Mouse (Mus musculus) olfactory bulb, adult 2 months (tissue): ENCODE measurements at regions not wholly inside any gene's neighbourhood (a gene's known extent, or its start where the extent isn't known, plus 50 kb on each side); places are given as distances from the start of the nearest gene placed in this dataset.

ENCODE experiments used
- H3K27ac ChIP-seq: fragments of 200-500 bp; 2 replicates; pipeline ENCODE4 v1.5.1; 2012; ENCODE audit warnings: low read depth, low read length; ENCODE audit not compliant: insufficient read depth
- H3K4me1 ChIP-seq: fragments of 200-500 bp; 2 replicates; pipeline ENCODE4 v1.6.1; 2012; ENCODE audit warnings: low read length; ENCODE audit not compliant: control insufficient read depth, insufficient read depth
- H3K4me3 ChIP-seq: fragments of 200-500 bp; 2 replicates; pipeline ENCODE4 v1.5.1; 2012; ENCODE audit warnings: mild to moderate bottlenecking, low read depth, low read length, moderate library complexity; ENCODE audit not compliant: insufficient read depth
- CTCF ChIP-seq: fragments of 200-500 bp; IDR thresholded peaks from 2 replicates; pipeline ENCODE4 v1.5.1; 2012; ENCODE audit warnings: low read depth, mild to moderate bottlenecking, low read length, moderate library complexity; ENCODE audit not compliant: insufficient read depth
- POLR2A ChIP-seq: fragments of 200-500 bp; IDR thresholded peaks from 2 replicates; pipeline ENCODE4 v1.6.1; 2012; ENCODE audit warnings: mild to moderate bottlenecking, low read depth, low read length, moderate library complexity; ENCODE audit not compliant: insufficient read depth
- WGBS: fragments of 180-500 bp; shearing (Covaris S2); methylation state at CpG from one replicate; pipeline ENCODE4 v1.1.7; 2018; 5-methylcytosine and 5-hydroxymethylcytosine counted together

DNA sequence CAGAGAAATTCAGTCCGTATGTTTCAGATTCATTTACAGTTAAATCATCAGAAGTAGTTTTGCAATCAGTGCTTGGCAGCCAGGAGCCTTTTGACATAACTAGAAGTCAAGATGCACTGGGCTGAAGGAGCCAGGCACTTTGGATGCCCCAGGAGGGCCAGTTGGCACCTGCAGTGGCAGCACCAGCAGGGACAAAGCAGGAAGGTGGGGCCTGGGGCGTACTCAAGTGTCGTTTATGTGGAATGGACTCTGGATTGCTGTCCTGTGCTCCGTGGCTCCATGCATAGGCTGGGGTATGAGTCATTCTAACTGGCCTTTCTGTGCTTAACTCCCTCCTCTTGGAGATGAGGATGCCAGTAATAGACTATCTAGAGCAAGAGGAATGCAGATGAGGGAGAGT, 186.2 kb upstream of the Klf4 start:
- Histone ChIP-seq H3K27ac (no peak overlapping the region), H3K4me1 (no peaks in the 10 kb centered on the region), H3K4me3 (no peak overlapping the region)
- TF ChIP-seq POLR2A = no peak
- 66% methylated on average over 4 of the region's 4 CpGs for WGBS

- 43% methylated on average over 5 of the region's 5 CpGs for WGBS
- Histone ChIP-seq H3K27ac (no peak overlapping the region), H3K4me1 (no peaks in the 10 kb centered on the region), H3K4me3 (no peak overlapping the region)
- TF ChIP-seq CTCF (no peak), POLR2A (no peak)
Observed at GRCm38 (mm10) chr4:55716161-55716651, 183.9 kb upstream of the Klf4 start.

DNA sequence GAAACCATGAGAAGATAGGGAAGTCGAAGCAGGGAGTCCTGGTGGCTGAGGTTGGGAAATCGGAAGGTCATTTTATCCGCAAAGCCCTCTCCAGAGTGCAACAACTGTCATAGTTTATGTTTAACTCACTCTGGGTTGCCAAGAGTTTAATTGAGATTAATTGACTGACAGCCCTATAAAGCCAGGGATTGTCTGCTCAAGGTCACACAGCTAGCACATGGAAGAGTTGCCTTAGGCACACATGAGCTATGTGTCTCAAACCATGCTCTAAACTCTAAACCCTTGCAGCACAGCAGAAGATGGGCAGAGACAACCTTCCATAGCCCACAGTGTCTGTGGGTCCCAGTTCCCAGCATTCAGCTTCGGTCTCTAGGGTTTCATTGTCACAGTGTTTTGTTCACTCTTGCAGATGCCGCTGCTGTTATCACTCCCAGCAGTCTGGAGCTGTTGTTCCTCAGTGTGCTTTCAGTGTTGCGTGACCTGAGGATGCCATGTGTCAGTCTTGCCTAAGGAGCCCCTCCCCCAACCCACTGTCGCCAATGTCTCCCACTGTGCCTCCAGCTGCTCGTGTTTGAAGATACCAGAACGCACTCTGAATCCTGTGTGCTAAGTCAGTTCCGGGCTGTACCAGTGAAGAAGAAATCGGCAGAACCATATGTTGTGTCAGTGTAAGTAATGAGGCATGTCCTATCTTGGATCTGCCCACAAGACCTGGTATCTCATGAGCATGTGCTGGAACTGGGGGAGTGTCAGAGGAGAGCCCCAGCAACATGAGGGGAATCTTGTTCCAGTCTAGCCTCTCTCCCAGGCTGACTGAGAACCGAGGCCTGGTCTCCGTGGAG, 179.5 kb upstream of the Klf4 start:
- Histone ChIP-seq H3K4me1 (no peaks in the 10 kb centered on the region), H3K4me3 (no peak overlapping the region), H3K27ac (no peak overlapping the region)
- TF ChIP-seq CTCF (no peak), POLR2A (no peak)
- WGBS = 78% methylated on average over 13 of the region's 13 CpGs

DNA sequence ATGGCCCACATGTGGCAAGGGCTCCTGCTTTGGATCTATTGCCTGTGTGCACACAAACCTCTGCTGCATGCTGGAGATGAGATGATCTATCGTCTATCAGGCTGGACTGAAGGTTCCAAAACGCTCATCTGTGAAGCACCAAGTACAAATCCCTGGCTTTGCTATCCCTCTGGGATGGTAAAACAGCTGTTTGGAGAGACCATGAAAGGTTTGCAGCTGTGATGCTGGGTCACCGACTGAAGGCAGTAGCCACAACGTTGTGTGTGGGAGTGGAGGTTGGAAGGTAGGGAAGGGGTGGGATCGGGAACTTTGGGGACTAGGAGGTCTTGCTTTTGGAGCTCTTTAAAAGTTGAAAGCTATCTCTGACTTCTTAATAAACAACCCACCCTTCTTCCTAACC, 178.2 kb upstream of the Klf4 start:
- TF ChIP-seq POLR2A = no peak
- TF ChIP-seq CTCF = no peak
- H3K4me1 ChIP-seq = no peaks in the 10 kb centered on the region

DNA sequence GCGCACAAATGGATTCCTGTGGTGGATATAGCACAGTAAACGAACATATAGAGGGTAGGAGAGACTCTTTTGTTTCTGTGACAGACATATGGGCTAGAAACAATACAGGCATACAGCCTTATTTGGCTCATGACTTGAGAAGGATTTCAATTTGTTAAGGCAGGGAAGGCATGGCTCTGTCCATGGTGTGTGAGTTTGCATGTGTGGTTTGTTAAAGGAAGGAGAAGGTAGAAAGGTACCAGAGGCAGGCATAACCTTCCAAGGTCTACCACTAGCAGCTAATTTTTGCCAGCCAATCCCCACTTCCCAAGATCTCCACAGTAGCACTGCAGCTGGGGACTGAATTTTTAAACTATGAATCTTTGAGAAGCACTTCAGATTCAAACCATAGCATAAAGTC, 176.5 kb upstream of the Klf4 start:
- no peak for TF ChIP-seq POLR2A
- TF ChIP-seq CTCF = no peak
- no peak overlapping the region for H3K4me3 ChIP-seq
- no peaks in the 10 kb centered on the region for H3K4me1 ChIP-seq
- WGBS = 86% methylated on average over 2 of the region's 2 CpGs
- H3K27ac ChIP-seq = no peak overlapping the region

More for the DNA sequence above, 178.2 kb upstream of the Klf4 start:
- 92% methylated on average over 5 of the region's 5 CpGs for WGBS
- no peak overlapping the region for H3K4me3 ChIP-seq
- H3K27ac ChIP-seq = no peak overlapping the region

DNA sequence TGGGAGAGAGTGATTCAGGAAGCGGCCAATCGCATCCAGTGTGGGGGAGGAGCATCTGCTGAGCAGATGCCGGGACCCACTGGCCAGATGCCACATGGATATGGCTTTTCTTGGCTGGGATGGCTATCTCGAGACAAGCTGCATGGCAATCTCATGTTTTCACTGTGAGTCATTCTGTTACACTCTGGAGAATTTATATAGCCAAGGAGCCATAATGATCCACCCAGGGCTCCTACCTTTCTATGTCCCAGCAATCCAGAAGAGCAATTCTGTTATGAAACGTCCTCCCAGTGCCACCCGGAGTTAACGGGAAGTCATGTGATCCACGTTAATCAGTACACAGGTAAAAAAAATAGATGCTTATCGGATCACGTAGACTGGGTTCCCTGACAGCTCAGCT, 175.7 kb upstream of the Klf4 start:
- WGBS = 84% methylated on average over 10 of the region's 10 CpGs
- Histone ChIP-seq H3K4me3 (no peak overlapping the region), H3K4me1 (no peaks in the 10 kb centered on the region), H3K27ac (no peak overlapping the region)
- TF ChIP-seq POLR2A = no peak

GRCm38 (mm10) chr4:55704921-55705320, 172.7 kb upstream of the Klf4 start:
- no peak overlapping the region for H3K27ac ChIP-seq
- 0 out of 2 replicates have a peak, but pooled peaks cover 1% of the 10 kb centered on the region for H3K4me1 ChIP-seq
- WGBS = 91% methylated on average over 4 of the region's 4 CpGs
- TF ChIP-seq CTCF (no peak), POLR2A (no peak)
- no peak overlapping the region for H3K4me3 ChIP-seq

DNA sequence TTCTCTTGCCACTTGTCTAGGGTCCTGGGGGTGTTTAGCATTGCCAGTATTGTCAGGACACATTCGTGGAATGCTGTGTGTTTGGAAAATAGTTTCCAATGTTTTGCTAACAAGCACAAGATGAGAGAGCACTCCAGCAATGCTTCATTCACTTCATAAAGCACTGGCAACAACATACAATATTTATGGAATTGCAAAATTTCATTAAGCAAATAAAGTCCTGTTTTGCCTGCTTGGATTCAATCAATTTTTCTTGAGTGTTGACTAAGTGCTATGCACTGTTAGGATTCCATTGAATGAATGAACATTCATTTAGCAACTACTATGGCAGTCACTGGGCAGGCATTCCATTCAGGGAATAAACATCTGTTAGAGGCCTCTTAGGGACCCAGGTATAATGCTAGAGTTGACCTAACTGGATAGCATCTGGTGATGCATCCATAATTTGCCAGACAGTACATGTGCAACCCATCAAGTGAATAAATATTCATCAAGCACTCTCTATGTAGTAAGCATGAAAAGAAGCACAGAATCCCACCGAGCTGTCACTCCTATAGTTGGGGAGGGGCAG, 171.2 kb upstream of the Klf4 start:
- Histone ChIP-seq H3K4me1 (0 out of 2 replicates have a peak, but pooled peaks cover 4% of the 10 kb centered on the region), H3K4me3 (no peak overlapping the region), H3K27ac (no peak overlapping the region)
- 84% methylated on average over 2 of the region's 2 CpGs for WGBS
- TF ChIP-seq CTCF (no peak), POLR2A (no peak)

DNA sequence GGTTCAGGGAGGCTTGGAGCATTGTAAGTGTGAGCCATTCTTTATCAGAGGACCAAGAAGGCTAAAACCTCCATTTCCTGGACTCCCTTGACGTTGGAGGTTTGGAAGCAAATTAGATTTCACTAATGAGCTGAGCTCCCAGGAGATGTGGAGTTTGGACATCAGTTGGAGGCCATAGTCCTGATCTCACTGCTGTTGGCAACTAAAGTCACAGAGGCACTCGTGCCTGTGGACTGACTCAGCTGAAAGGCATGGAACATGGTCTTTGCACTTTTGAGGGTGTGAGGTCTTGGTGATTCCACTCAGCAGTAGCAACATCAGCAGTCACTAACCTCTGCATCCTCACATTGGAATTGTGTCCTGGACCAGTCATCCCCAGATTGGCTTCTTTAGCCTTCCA, 169.1 kb upstream of the Klf4 start:
- Histone ChIP-seq H3K4me3 (no peak overlapping the region), H3K4me1 (0 out of 2 replicates have a peak, but pooled peaks cover 4% of the 10 kb centered on the region), H3K27ac (no peak overlapping the region)
- TF ChIP-seq CTCF (no peak), POLR2A (no peak)
- 84% methylated on average over 2 of the region's 2 CpGs for WGBS
